Mouse (Mus musculus) MEL (cell line): ENCODE results near the gene Hba-a2. TPM values are rescaled to one million over a fixed set of nuclear protein-coding genes. Genes with fewer than 3 reads are reported as not detected.

ENCODE experiments used
- DNase-seq: peaks from one replicate; pipeline ENCODE4 v3.0.0; 2011; ENCODE audit warnings: low read depth, low spot score
- H3K27ac ChIP-seq: 2 replicates; pipeline ENCODE4 v1.5.1; 2012; ENCODE audit warnings: low read depth, mild to moderate bottlenecking, control low read depth, low read length, moderate library complexity; ENCODE audit not compliant: control insufficient read depth
- H3K27me3 ChIP-seq, 2 experiments: fragments of 150-350 bp in 1 of 2; sonication (generic) in 1 of 2; 2 replicates each; pipeline ENCODE4 v1.6.1; 2012; ENCODE audit warnings: low read length in 2 of 2, mild to moderate bottlenecking in 2 of 2, improper control_type of control experiment in 1 of 2, moderate library complexity in 1 of 2; ENCODE audit not compliant: insufficient read depth in 2 of 2, control insufficient read depth in 1 of 2
- H3K36me3 ChIP-seq, 2 experiments: 2 replicates each; pipeline ENCODE4 v1.6.1; 2012 to 2014; ENCODE audit warnings: low read length in 2 of 2, improper control_type of control experiment in 1 of 2, inconsistent platforms in 1 of 2, mild to moderate bottlenecking in 1 of 2; ENCODE audit not compliant: insufficient read depth in 2 of 2, control insufficient read depth in 1 of 2
- H3K4me1 ChIP-seq, 2 experiments: fragments of 150-350 bp in 1 of 2; sonication (generic) in 1 of 2; 2 replicates each; pipeline ENCODE4 v1.6.1; 2012; ENCODE audit warnings: low read length in 2 of 2, improper control_type of control experiment in 1 of 2, mild to moderate bottlenecking in 1 of 2; ENCODE audit not compliant: insufficient read depth in 2 of 2, control insufficient read depth in 1 of 2
- H3K4me3 ChIP-seq, 2 experiments: fragments of 150-350 bp in 1 of 2; sonication (generic) in 1 of 2; 2 replicates each; pipeline ENCODE4 v1.5.1; 2012; ENCODE audit warnings: low read depth in 2 of 2, low read length in 2 of 2, mild to moderate bottlenecking in 2 of 2, moderate library complexity in 2 of 2, control low read depth in 1 of 2, improper control_type of control experiment in 1 of 2; ENCODE audit not compliant: control insufficient read depth in 1 of 2, insufficient read depth in 1 of 2
- H3K79me2 ChIP-seq: 2 replicates; pipeline ENCODE4 v1.6.1; 2012; ENCODE audit warnings: mild to moderate bottlenecking, low read length, moderate library complexity; ENCODE audit not compliant: control insufficient read depth, poor library complexity, insufficient read depth
- H3K9ac ChIP-seq: 2 replicates; pipeline ENCODE4 v1.6.1; 2012; ENCODE audit warnings: low read depth, mild to moderate bottlenecking, control low read depth, low read length, moderate library complexity; ENCODE audit not compliant: control insufficient read depth, poor library complexity, severe bottlenecking
- H3K9me3 ChIP-seq: fragments of 150-350 bp; sonication (generic); replicated peaks from 2 replicates; pipeline ENCODE4 v1.6.1; 2012; ENCODE audit warnings: mild to moderate bottlenecking, low read length, improper control_type of control experiment, moderate library complexity; ENCODE audit not compliant: insufficient read depth
- BHLHE40 ChIP-seq: IDR thresholded peaks from 2 replicates; pipeline ENCODE4 v1.6.1; 2012; ENCODE audit warnings: low read depth, mild to moderate bottlenecking, inconsistent platforms, low read length, improper control_type of control experiment, borderline replicate concordance
- CTCF ChIP-seq, 3 experiments: IDR thresholded peaks in 2 of 3; conservative IDR thresholded peaks in 1 of 3; 2 replicates each; pipeline ENCODE4 v1.5.1; 2011 to 2012; ENCODE audit warnings: low read length in 3 of 3, low read depth in 2 of 3, mild to moderate bottlenecking in 2 of 3, improper control_type of control experiment in 1 of 3, inconsistent platforms in 1 of 3, mixed read lengths in 1 of 3, moderate library complexity in 1 of 3; ENCODE audit not compliant: control insufficient read depth in 1 of 3, insufficient read depth in 1 of 3, poor library complexity in 1 of 3, severe bottlenecking in 1 of 3
- E2F4 ChIP-seq: IDR thresholded peaks from 2 replicates; pipeline ENCODE4 v1.6.1; 2011; ENCODE audit warnings: low read depth, low read length, improper control_type of control experiment, borderline replicate concordance
- ELF1 ChIP-seq: IDR thresholded peaks from 2 replicates; pipeline ENCODE4 v1.6.1; 2014; ENCODE audit warnings: low read depth, mild to moderate bottlenecking, inconsistent platforms, low read length, improper control_type of control experiment, moderate library complexity
- EP300 ChIP-seq, 2 experiments: IDR thresholded peaks; 2 replicates each; pipeline ENCODE4 v1.6.1; 2011; ENCODE audit warnings: improper control_type of control experiment in 2 of 2, low read length in 2 of 2, low read depth in 1 of 2, mild to moderate bottlenecking in 1 of 2
- ETS1 ChIP-seq: IDR thresholded peaks from 2 replicates; pipeline ENCODE4 v1.6.1; 2012; ENCODE audit warnings: low read depth, mild to moderate bottlenecking, inconsistent platforms, low read length, improper control_type of control experiment, moderate library complexity
- GATA1 ChIP-seq: IDR thresholded peaks from 2 replicates; pipeline ENCODE4 v1.6.1; 2011; ENCODE audit warnings: low read depth, low read length, improper control_type of control experiment
- JUND ChIP-seq: IDR thresholded peaks from 2 replicates; pipeline ENCODE4 v1.6.1; 2011; ENCODE audit warnings: low read depth, mild to moderate bottlenecking, improper control_type of control experiment, low read length
- MAFK ChIP-seq: IDR thresholded peaks from 2 replicates; pipeline ENCODE4 v1.6.1; 2011; ENCODE audit warnings: low read depth, mild to moderate bottlenecking, low read length, improper control_type of control experiment, borderline replicate concordance
- MEF2A ChIP-seq: IDR thresholded peaks from 2 replicates; pipeline ENCODE4 v1.6.1; 2014; ENCODE audit warnings: low read depth, mild to moderate bottlenecking, inconsistent platforms, low read length, improper control_type of control experiment; ENCODE audit not compliant: poor library complexity, insufficient replicate concordance, severe bottlenecking; ENCODE audit errors: extremely low read depth
- MXI1 ChIP-seq: IDR thresholded peaks from 2 replicates; pipeline ENCODE4 v1.6.1; 2011; ENCODE audit warnings: mild to moderate bottlenecking, low read depth, low read length, improper control_type of control experiment
- MYB ChIP-seq: IDR thresholded peaks from 2 replicates; pipeline ENCODE4 v1.6.1; 2011; ENCODE audit warnings: mild to moderate bottlenecking, low read depth, low read length, improper control_type of control experiment
- MYC ChIP-seq: IDR thresholded peaks from 2 replicates; pipeline ENCODE4 v1.6.1; 2011; ENCODE audit warnings: low read depth, mild to moderate bottlenecking, low read length, improper control_type of control experiment, moderate library complexity
- NELFE ChIP-seq: IDR thresholded peaks from 2 replicates; pipeline ENCODE4 v1.6.1; 2011; ENCODE audit warnings: low read depth, low read length, improper control_type of control experiment
- NRF1 ChIP-seq: IDR thresholded peaks from 2 replicates; pipeline ENCODE4 v1.6.1; 2014; ENCODE audit warnings: low read depth, mild to moderate bottlenecking, inconsistent platforms, low read length, improper control_type of control experiment, moderate library complexity; ENCODE audit not compliant: poor library complexity, insufficient read depth, severe bottlenecking
- POLR2A ChIP-seq, 2 experiments: IDR thresholded peaks; 2 replicates each; pipeline ENCODE4 v1.6.1; 2011 to 2012; ENCODE audit warnings: low read length in 2 of 2, mild to moderate bottlenecking in 2 of 2, control low read depth in 1 of 2, improper control_type of control experiment in 1 of 2, low read depth in 1 of 2, moderate library complexity in 1 of 2; ENCODE audit not compliant: control insufficient read depth in 1 of 2, insufficient read depth in 1 of 2, poor library complexity in 1 of 2
- POLR2AphosphoS2 ChIP-seq: IDR thresholded peaks from 2 replicates; pipeline ENCODE4 v1.6.1; 2011; ENCODE audit warnings: low read length, improper control_type of control experiment
- POLR2AphosphoS5 ChIP-seq: IDR thresholded peaks from 2 replicates; pipeline ENCODE4 v1.6.1; 2012; ENCODE audit warnings: low read depth, borderline replicate concordance, mild to moderate bottlenecking, inconsistent platforms, low read length, moderate library complexity, mixed read lengths
- RAD21 ChIP-seq: IDR thresholded peaks from 2 replicates; pipeline ENCODE4 v1.6.1; 2011; ENCODE audit warnings: mild to moderate bottlenecking, low read depth, low read length, improper control_type of control experiment
- RCOR1 ChIP-seq: IDR thresholded peaks from 2 replicates; pipeline ENCODE4 v1.6.1; 2012; ENCODE audit warnings: low read depth, mild to moderate bottlenecking, inconsistent platforms, low read length, improper control_type of control experiment
- SIN3A ChIP-seq: IDR thresholded peaks from 2 replicates; pipeline ENCODE4 v1.6.1; 2012; ENCODE audit warnings: low read length, improper control_type of control experiment, inconsistent platforms
- SMC3 ChIP-seq: IDR thresholded peaks from 2 replicates; pipeline ENCODE4 v1.6.1; 2011; ENCODE audit warnings: low read depth, low read length, improper control_type of control experiment
- TAL1 ChIP-seq: IDR thresholded peaks from 2 replicates; pipeline ENCODE4 v1.6.1; 2012; ENCODE audit warnings: mild to moderate bottlenecking, inconsistent platforms, low read length, moderate library complexity, mixed read lengths
- TCF12 ChIP-seq: IDR thresholded peaks from 2 replicates; pipeline ENCODE4 v1.6.1; 2014; ENCODE audit warnings: low read depth, mild to moderate bottlenecking, inconsistent platforms, low read length, improper control_type of control experiment, moderate library complexity
- UBTF ChIP-seq: IDR thresholded peaks from 2 replicates; pipeline ENCODE4 v1.6.1; 2012; ENCODE audit warnings: low read depth, mild to moderate bottlenecking, inconsistent platforms, low read length, improper control_type of control experiment, moderate library complexity, borderline replicate concordance; ENCODE audit not compliant: insufficient read depth
- USF1 ChIP-seq: IDR thresholded peaks from 2 replicates; pipeline ENCODE4 v1.6.1; 2014; ENCODE audit warnings: low read depth, mild to moderate bottlenecking, inconsistent platforms, low read length, improper control_type of control experiment, moderate library complexity
- USF2 ChIP-seq, 2 experiments: IDR thresholded peaks; 2 replicates each; pipeline ENCODE4 v1.6.1; 2011 to 2012; ENCODE audit warnings: improper control_type of control experiment in 2 of 2, low read length in 2 of 2, borderline replicate concordance in 1 of 2, inconsistent platforms in 1 of 2, low read depth in 1 of 2, mild to moderate bottlenecking in 1 of 2; ENCODE audit not compliant: insufficient read depth in 1 of 2
- ZC3H11A ChIP-seq: IDR thresholded peaks from 2 replicates; pipeline ENCODE4 v1.6.1; 2012; ENCODE audit warnings: low read depth, mild to moderate bottlenecking, inconsistent platforms, low read length, improper control_type of control experiment
- ZNF384 ChIP-seq: IDR thresholded peaks from 2 replicates; pipeline ENCODE4 v1.6.1; 2012; ENCODE audit warnings: low read depth, mild to moderate bottlenecking, inconsistent platforms, low read length, improper control_type of control experiment
- polyA plus RNA-seq, 2 experiments: library from polyadenylated mRNA; stranded (reverse) in 1 of 2; unstranded in 1 of 2; fragments of >175 nt in 1 of 2; fragments of >200 nt in 1 of 2; gene quantifications; 2 replicates each; pipeline versions ENCODE4 v1.2.1 to v1.2.4; 2012; ENCODE audit warnings: low replicate concordance in 2 of 2, low read depth in 1 of 2; ENCODE audit not compliant: insufficient read length in 2 of 2, insufficient read depth in 1 of 2, missing spikeins in 1 of 2
- total RNA-seq: library from RNA; depleted of rRNA; stranded (reverse); fragments of 300-350 nt; gene quantifications from 2 replicates; pipeline ENCODE4 v1.2.3, GENCODE M21; 2012

Hba-a2 gene
- total and polyA plus RNA-seq, 3 experiments: 202 to 432 (median 313) TPM

- no peak overlapping the region for H3K9ac ChIP-seq
- DNase-seq: no peak
- H3K4me3 ChIP-seq: no peak overlapping the region
- H3K27me3 ChIP-seq: no peaks in the 10 kb centered on the region
- H3K4me1 ChIP-seq: peaks cover 13 to 36% of the 10 kb centered on the region in 2 experiments
- no peaks in the 10 kb centered on the region for H3K9me3 ChIP-seq
- no peaks in the 10 kb centered on the region for H3K79me2 ChIP-seq
- TF ChIP-seq E2F4 (no peak), MEF2A (no peak), ELF1 (no peak), MAFK (no peak), BHLHE40 (no peak), SIN3A (no peak)
- H3K27ac ChIP-seq: no peak overlapping the region
- peaks cover 0 to 41% of the 10 kb centered on the region in 2 experiments; a peak in 2 of 4 replicates for H3K36me3 ChIP-seq
Observed at GRCm38 (mm10) chr11:32253121-32253520, 43.2 kb upstream of the Hba-a2 start.

GRCm38 (mm10) chr11:32256146-32256545 is 40.1 kb upstream of the Hba-a2 start:
- no peak overlapping the region for H3K27ac ChIP-seq
- H3K4me3 ChIP-seq: no peak overlapping the region
- no peak overlapping the region for H3K9ac ChIP-seq
- peaks cover 0 to 17% of the 10 kb centered on the region in 2 experiments; a peak in 2 of 4 replicates for H3K36me3 ChIP-seq
- H3K79me2 ChIP-seq: no peaks in the 10 kb centered on the region
- no peaks in the 10 kb centered on the region for H3K27me3 ChIP-seq
- peaks cover 6 to 17% of the 10 kb centered on the region in 2 experiments; a peak in 3 of 4 replicates for H3K4me1 ChIP-seq
- DNase-seq: peak; percentile 53
- TF ChIP-seq TAL1 (peak; percentile 85), RAD21 (no peak), UBTF (no peak), POLR2AphosphoS5 (no peak), MAFK (no peak), ZC3H11A (no peak), POLR2AphosphoS2 (no peak), ETS1 (no peak), RCOR1 (no peak), NRF1 (no peak), SMC3 (no peak), USF1 (no peak), MXI1 (no peak), SIN3A (0 out of 2 replicates have a peak, but pooled peaks have one; percentile 13), EP300 (IDR thresholded peaks at IDR 0.05; ENCODE audit: low read depth in 1 of 2, low read length in 2 of 2) (peak; percentile 27 to 62; a peak in 3 of 4 replicates), POLR2A (IDR thresholded peaks at IDR 0.05; ENCODE audit: control insufficient read depth in 1 of 2, insufficient read depth in 1 of 2, low read depth in 1 of 2, low read length in 2 of 2, poor library complexity in 1 of 2) (no peak), MYB (no peak), USF2 (IDR thresholded peaks at IDR 0.05; ENCODE audit: borderline replicate concordance in 1 of 2, insufficient read depth in 1 of 2, low read depth in 1 of 2, low read length in 2 of 2) (no peak), TCF12 (peak; percentile 46; the same call in 1 of the 2 replicates), JUND (no peak), NELFE (no peak), CTCF (IDR thresholded peaks at IDR 0.05 in 2 of 3, conservative IDR thresholded peaks at IDR 0.05 in 1 of 3; ENCODE audit: control insufficient read depth in 1 of 3, insufficient read depth in 1 of 3, low read depth in 2 of 3, low read length in 3 of 3, poor library complexity in 1 of 3, severe bottlenecking in 1 of 3) (no peak), GATA1 (peak; percentile 60), MYC (no peak), MEF2A (no peak), ZNF384 (no peak)
- H3K9me3 ChIP-seq: no peaks in the 10 kb centered on the region
